Mouse (Mus musculus) olfactory bulb, adult 2 months (tissue): ENCODE measurements at regions not wholly inside any gene's neighbourhood (a gene's known extent, or its start where the extent isn't known, plus 50 kb on each side); places are given as distances from the start of the nearest gene placed in this dataset.

Experiments
- CTCF ChIP-seq: fragments of 200-500 bp; IDR thresholded peaks from 2 replicates; pipeline ENCODE4 v1.5.1; 2012; ENCODE audit warnings: low read depth, mild to moderate bottlenecking, low read length, moderate library complexity; ENCODE audit not compliant: insufficient read depth
- POLR2A ChIP-seq: fragments of 200-500 bp; IDR thresholded peaks from 2 replicates; pipeline ENCODE4 v1.6.1; 2012; ENCODE audit warnings: mild to moderate bottlenecking, low read depth, low read length, moderate library complexity; ENCODE audit not compliant: insufficient read depth

DNA sequence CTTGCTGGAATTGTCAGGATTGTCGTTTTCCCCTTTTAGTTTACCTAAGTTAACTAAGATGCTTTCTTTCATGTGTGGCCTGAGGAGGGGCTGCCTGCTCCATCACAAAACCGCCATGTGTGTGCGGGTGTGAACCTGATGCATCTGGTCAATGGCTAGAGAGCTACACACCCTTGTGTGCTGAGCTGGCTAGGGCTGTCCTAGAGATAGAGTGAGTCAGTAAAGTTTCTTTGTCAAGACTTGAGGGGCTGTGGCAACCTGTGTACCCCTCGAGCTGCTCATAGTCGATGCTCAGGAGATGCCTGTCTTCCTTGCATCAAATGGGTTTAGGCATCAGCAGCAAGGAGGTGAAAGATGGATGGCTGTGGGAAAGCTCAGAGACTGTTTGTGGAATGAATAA lies 147.1 kb upstream of the Rtl1 start:
- no peak for TF ChIP-seq CTCF
- TF ChIP-seq POLR2A = no peak
